Mouse (Mus musculus) forebrain, embryonic 14.5 days (tissue): ENCODE measurements around the gene Ccnq. TPM values are rescaled to one million over a fixed set of nuclear protein-coding genes. Genes with fewer than 3 reads are reported as not detected.

ENCODE experiments used
- ATAC-seq: fragments of 200-750 bp; cut with Nextera tagmentation; 2 replicates; pipeline ENCODE4 v1.8.0; 2017; ENCODE audit warnings: mild to moderate bottlenecking, moderate library complexity
- DNase-seq: peaks from one replicate; pipeline ENCODE4 v3.0.0-alpha.2; 2015; ENCODE audit warnings: low spot score
- H3K27ac ChIP-seq: fragments of 300-500 bp; sonication (generic); 2 replicates; pipeline ENCODE4 v1.5.1; 2014; ENCODE audit warnings: low read depth, mild to moderate bottlenecking, control low read depth, low read length, moderate library complexity
- H3K27me3 ChIP-seq: fragments of 300-500 bp; sonication (generic); replicated peaks from 2 replicates; pipeline ENCODE4 v1.6.1; 2014; ENCODE audit warnings: low read length, control low read depth, mixed read lengths; ENCODE audit not compliant: control insufficient read depth, insufficient read depth
- H3K36me3 ChIP-seq: fragments of 300-500 bp; sonication (generic); 2 replicates; pipeline ENCODE4 v1.6.1; 2014; ENCODE audit warnings: low read length, control low read depth; ENCODE audit not compliant: control insufficient read depth, insufficient read depth
- H3K4me1 ChIP-seq: fragments of 300-500 bp; sonication (generic); 2 replicates; pipeline ENCODE4 v1.6.1; 2014; ENCODE audit warnings: antibody characterized with exemption, low read length, control low read depth; ENCODE audit not compliant: control insufficient read depth, insufficient read depth
- H3K4me2 ChIP-seq: fragments of 300-500 bp; sonication (generic); 2 replicates; pipeline ENCODE4 v1.6.1; 2014; ENCODE audit warnings: mild to moderate bottlenecking, control low read depth, low read length
- H3K4me3 ChIP-seq: fragments of 300-500 bp; sonication (generic); 2 replicates; pipeline ENCODE4 v1.5.1; 2014; ENCODE audit warnings: low read depth, low read length, control low read depth
- H3K9ac ChIP-seq: fragments of 300-500 bp; sonication (generic); 2 replicates; pipeline ENCODE4 v1.6.1; 2014; ENCODE audit warnings: mild to moderate bottlenecking, low read length, control low read depth, moderate library complexity
- H3K9me3 ChIP-seq: fragments of 300-500 bp; sonication (generic); replicated peaks from 2 replicates; pipeline ENCODE4 v1.6.1; 2016; ENCODE audit warnings: low read length, control low read depth, mixed read lengths; ENCODE audit not compliant: control insufficient read depth
- WGBS: fragments of 180-500 bp; shearing (Covaris S2); extraction: QIAGEN DNeasy Blood & Tissue Kit; methylation state at CpG from one replicate; pipeline ENCODE4 v1.1.7; 2014; 5-methylcytosine and 5-hydroxymethylcytosine counted together
- polyA plus RNA-seq: library from polyadenylated mRNA; unstranded; fragments of >200 nt; fragmentation: Nextera tagmentation; extraction: Ambion mirVana; gene quantifications from 2 replicates; pipeline ENCODE4 v1.2.1, GENCODE M21; 2014

The Ccnq gene
- polyA plus RNA-seq, 1 experiment from 2014 or later: 48.9 TPM

GRCm38 (mm10) chr11:78728041-78728440, 23.5 kb downstream of the Ccnq start:
- no peak overlapping the region for H3K4me2 ChIP-seq
- no peak for ATAC-seq
- no peaks in the 10 kb centered on the region for H3K9me3 ChIP-seq
- no peak overlapping the region for H3K4me3 ChIP-seq
- no peaks in the 10 kb centered on the region for H3K4me1 ChIP-seq
- DNase-seq: no peak
- 79% methylated on average over 4 of the region's 4 CpGs for WGBS
- no peak overlapping the region for H3K9ac ChIP-seq
- H3K36me3 ChIP-seq: no peaks in the 10 kb centered on the region
- H3K27ac ChIP-seq: no peak overlapping the region
- no peaks in the 10 kb centered on the region for H3K27me3 ChIP-seq

- no peaks in the 10 kb centered on the region for H3K27me3 ChIP-seq
- H3K9ac ChIP-seq: no peak overlapping the region
- no peaks in the 10 kb centered on the region for H3K9me3 ChIP-seq
- H3K27ac ChIP-seq: no peak overlapping the region
- ATAC-seq (no peak), DNase-seq (no peak)
- no peaks in the 10 kb centered on the region for H3K36me3 ChIP-seq
- 81% methylated on average over 3 of the region's 3 CpGs for WGBS
- H3K4me1 ChIP-seq: no peaks in the 10 kb centered on the region
- no peak overlapping the region for H3K4me2 ChIP-seq
- no peak overlapping the region for H3K4me3 ChIP-seq
Observed at GRCm38 (mm10) chr11:78726366-78726765, 25.2 kb downstream of the Ccnq start.

- Histone ChIP-seq H3K4me1 (no peaks in the 10 kb centered on the region), H3K27ac (no peak overlapping the region), H3K9me3 (no peaks in the 10 kb centered on the region), H3K4me2 (no peak overlapping the region), H3K4me3 (no peak overlapping the region), H3K9ac (no peak overlapping the region), H3K36me3 (no peaks in the 10 kb centered on the region), H3K27me3 (no peaks in the 10 kb centered on the region)
- 94% methylated on average over 1 of the region's 1 CpGs for WGBS
- no peak for DNase-seq
- no peak for ATAC-seq
Observed at GRCm38 (mm10) chr11:78724792-78725191, 26.7 kb downstream of the Ccnq start.

GRCm38 (mm10) chr11:78721419-78721818, 30.1 kb downstream of the Ccnq start:
- 86% methylated on average over 2 of the region's 2 CpGs for WGBS

GRCm38 (mm10) chr11:78717655-78718054, 33.9 kb downstream of the Ccnq start:
- Histone ChIP-seq H3K27ac (no peak overlapping the region), H3K9me3 (no peaks in the 10 kb centered on the region), H3K27me3 (no peaks in the 10 kb centered on the region), H3K36me3 (no peaks in the 10 kb centered on the region), H3K4me1 (no peaks in the 10 kb centered on the region), H3K4me3 (no peak overlapping the region), H3K9ac (no peak overlapping the region), H3K4me2 (no peak overlapping the region)
- no peak for DNase-seq
- no peak for ATAC-seq
- WGBS: 74% methylated on average over 4 of the region's 4 CpGs

More at GRCm38 (mm10) chr11:78721419-78721818, 30.1 kb downstream of the Ccnq start:
- Histone ChIP-seq H3K9me3 (no peaks in the 10 kb centered on the region), H3K4me1 (no peaks in the 10 kb centered on the region), H3K9ac (no peak overlapping the region), H3K27me3 (no peaks in the 10 kb centered on the region), H3K4me3 (no peak overlapping the region), H3K36me3 (no peaks in the 10 kb centered on the region), H3K27ac (no peak overlapping the region), H3K4me2 (no peak overlapping the region)
- DNase-seq (no peak), ATAC-seq (no peak)

- no peak for ATAC-seq
- 81% methylated on average over 2 of the region's 2 CpGs for WGBS
Observed at GRCm38 (mm10) chr11:78708642-78709041, 42.9 kb downstream of the Ccnq start.

GRCm38 (mm10) chr11:78706026-78706425, 45.5 kb downstream of the Ccnq start:
- ATAC-seq (no peak), DNase-seq (no peak)
- Histone ChIP-seq H3K4me3 (no peak overlapping the region), H3K9ac (no peak overlapping the region), H3K4me2 (no peak overlapping the region), H3K4me1 (no peaks in the 10 kb centered on the region), H3K9me3 (no peaks in the 10 kb centered on the region), H3K27ac (no peak overlapping the region), H3K36me3 (no peaks in the 10 kb centered on the region), H3K27me3 (no peaks in the 10 kb centered on the region)

More at GRCm38 (mm10) chr11:78708642-78709041, 42.9 kb downstream of the Ccnq start:
- Histone ChIP-seq H3K36me3 (no peaks in the 10 kb centered on the region), H3K4me2 (no peak overlapping the region), H3K27ac (no peak overlapping the region), H3K4me3 (no peak overlapping the region), H3K9ac (no peak overlapping the region), H3K4me1 (no peaks in the 10 kb centered on the region), H3K27me3 (no peaks in the 10 kb centered on the region), H3K9me3 (no peaks in the 10 kb centered on the region)
- no peak for DNase-seq

- ATAC-seq (no peak), DNase-seq (no peak)
- Histone ChIP-seq H3K9ac (no peak overlapping the region), H3K4me2 (no peak overlapping the region), H3K27me3 (no peaks in the 10 kb centered on the region), H3K4me1 (no peaks in the 10 kb centered on the region), H3K36me3 (no peaks in the 10 kb centered on the region), H3K27ac (no peak overlapping the region), H3K9me3 (no peaks in the 10 kb centered on the region), H3K4me3 (no peak overlapping the region)
- 78% methylated on average over 5 of the region's 5 CpGs for WGBS
Observed at GRCm38 (mm10) chr11:78703085-78703484, 48.4 kb downstream of the Ccnq start.

GRCm38 (mm10) chr11:78702319-78702718, 49.2 kb downstream of the Ccnq start:
- no peak overlapping the region for H3K4me2 ChIP-seq
- DNase-seq: no peak

More at GRCm38 (mm10) chr11:78702319-78702718, 49.2 kb downstream of the Ccnq start:
- ATAC-seq: no peak
- no peaks in the 10 kb centered on the region for H3K36me3 ChIP-seq
- no peaks in the 10 kb centered on the region for H3K9me3 ChIP-seq
- WGBS: 74% methylated on average over 3 of the region's 3 CpGs
- H3K9ac ChIP-seq: no peak overlapping the region
- H3K4me3 ChIP-seq: no peak overlapping the region
- no peak overlapping the region for H3K27ac ChIP-seq
- no peaks in the 10 kb centered on the region for H3K27me3 ChIP-seq
- no peaks in the 10 kb centered on the region for H3K4me1 ChIP-seq
